24 mouse cellular contexts compared by ENCODE assay signal in the genomic region with DNA sequence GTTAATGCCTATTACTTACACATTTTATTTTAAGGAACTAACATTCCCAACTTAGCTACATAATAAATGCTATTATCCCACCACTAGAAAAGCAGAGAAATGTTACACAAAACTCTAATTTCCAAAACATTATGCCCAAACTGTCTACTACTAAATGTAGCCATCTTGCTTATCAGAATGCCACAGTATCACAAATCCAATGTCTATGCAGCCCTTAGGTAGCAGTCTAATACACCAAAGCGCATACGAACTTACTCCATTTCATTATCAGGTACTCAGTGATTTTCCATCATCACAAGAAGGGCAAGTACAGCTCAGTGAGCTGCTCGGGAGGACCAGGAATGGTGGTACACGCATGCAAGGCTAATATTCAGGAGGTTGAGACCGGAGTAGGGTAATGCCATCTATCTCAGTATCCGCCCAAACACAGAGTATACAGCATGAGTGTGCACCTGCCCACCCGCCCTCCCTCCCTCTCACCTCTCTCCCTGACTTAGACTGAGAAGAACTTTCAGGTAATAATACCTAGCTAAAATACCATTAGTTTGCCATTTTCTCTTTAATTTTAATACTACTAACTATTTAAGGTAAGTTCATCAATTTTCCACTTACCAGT. TPM values are rescaled to one million over a fixed set of nuclear protein-coding genes. Genes with fewer than 3 reads are reported as not detected.
A peak's percentile ranks its signal among the peaks of the same experiment; 100 is the strongest.
DNase-seq lines count a peak whose midpoint lies in the region; ATAC-seq and TF ChIP-seq lines count a peak whose summit lies in the region.
"Had no signal": no experiment of that assay in that cellular context is flagged by ENCODE, and none has a peak within 500 bp of the region (broad histone marks: within the 10 kb centered on the region; RNA-seq: fewer than 3 reads in every experiment).

No protein-coding gene starts in this region.

- H3K4me2 ChIP-seq in heart, embryonic 14.5 days (ENCODE audit: low read length) = peak overlapping the region; percentile 57
- no peak overlapping the region for H3K4me2 ChIP-seq in stomach, embryonic 15.5 days
- H3K4me2 ChIP-seq in stomach, postnatal 0 days (replicated peaks; ENCODE audit: low read depth) = no peak overlapping the region
- peak overlapping the region; percentile 48 for H3K4me2 ChIP-seq in liver, embryonic 14.5 days (ENCODE audit: low read depth)
- H3K4me2 ChIP-seq: forebrain, embryonic 15.5 days; intestine, embryonic 15.5 days; lung, embryonic 15.5 days; midbrain, embryonic 12.5 days had no signal

- no peak overlapping the region for H3K4me3 ChIP-seq in heart, embryonic 14.5 days (ENCODE audit: control insufficient read depth in 1 of 2, insufficient read depth in 1 of 2, low read depth in 1 of 2, low read length in 2 of 2)
- H3K4me3 ChIP-seq in stomach, embryonic 15.5 days (replicated peaks) = no peak overlapping the region
- no peak overlapping the region for H3K4me3 ChIP-seq in stomach, postnatal 0 days (ENCODE audit: low read depth, low read length)
- H3K4me3 ChIP-seq in liver, embryonic 14.5 days (ENCODE audit: insufficient read depth in 1 of 2, low read depth in 2 of 2, low read length in 2 of 2) = peak overlapping the region in 1 of 2 experiments; percentile 4; a peak in 1 of 4 replicates
- H3K4me3 ChIP-seq: forebrain, embryonic 15.5 days; hindbrain, embryonic 10.5 days; intestine, embryonic 15.5 days; left cerebral cortex, adult 2 months; lung, embryonic 15.5 days; midbrain, embryonic 12.5 days had no signal

- no peak for TF ChIP-seq CTCF in stomach, postnatal 0 days (IDR thresholded peaks at IDR 0.05; ENCODE audit: low read depth)
- no peak for TF ChIP-seq CTCF in liver, embryonic 14.5 days (IDR thresholded peaks at IDR 0.05; ENCODE audit: low read depth)

- no peak for ATAC-seq in heart, embryonic 14.5 days (ENCODE audit: insufficient number of reproducible peaks, insufficient read depth, low FRiP score, low read depth)
- peak; percentile 82; the same call in 1 of the 2 replicates for ATAC-seq in stomach, embryonic 15.5 days (ENCODE audit: insufficient read depth, low FRiP score, low read depth)
- no peak for ATAC-seq in stomach, postnatal 0 days (ENCODE audit: low FRiP score, low TSS enrichment)
- ATAC-seq in liver, embryonic 14.5 days (ENCODE audit: insufficient read depth) = peak; percentile 86
- ATAC-seq in megakaryocyte progenitor cell, adult 5-6 weeks (replicated peaks; ENCODE audit: poor library complexity) = no peak
- ATAC-seq: forebrain, embryonic 15.5 days; hindbrain, embryonic 16.5 days; intestine, embryonic 15.5 days; Patski had no signal

- WGBS in heart, embryonic 14.5 days = 76% methylated on average over 7 of the region's 7 CpGs
- WGBS in stomach, embryonic 15.5 days = 87% methylated on average over 7 of the region's 7 CpGs
- WGBS in stomach, postnatal 0 days = 84% methylated on average over 7 of the region's 7 CpGs
- WGBS in liver, embryonic 14.5 days (ENCODE audit: insufficient replicate concordance) = 60% methylated on average over 7 of the region's 7 CpGs

- H3K9me3 ChIP-seq in heart, embryonic 14.5 days (ENCODE audit: control insufficient read depth, low read length) = no peaks in the 10 kb centered on the region
- no peaks in the 10 kb centered on the region for H3K9me3 ChIP-seq in stomach, embryonic 15.5 days
- no peaks in the 10 kb centered on the region for H3K9me3 ChIP-seq in stomach, postnatal 0 days (ENCODE audit: control insufficient read depth, low read length)
- H3K9me3 ChIP-seq in liver, embryonic 14.5 days (ENCODE audit: control insufficient read depth, low read length) = no peaks in the 10 kb centered on the region
- H3K9me3 ChIP-seq: forebrain, embryonic 15.5 days; G1E; hindbrain, embryonic 10.5 days; intestine, embryonic 15.5 days; lung, embryonic 15.5 days; midbrain, embryonic 12.5 days had no signal

- H3K36me3 ChIP-seq in heart, embryonic 14.5 days (ENCODE audit: control insufficient read depth, insufficient read depth, low read length) = 0 out of 2 replicates have a peak, but pooled peaks cover 4% of the 10 kb centered on the region
- H3K36me3 ChIP-seq in stomach, embryonic 15.5 days = no peaks in the 10 kb centered on the region
- H3K36me3 ChIP-seq in stomach, postnatal 0 days (ENCODE audit: control insufficient read depth, insufficient read depth, low read length) = no peaks in the 10 kb centered on the region
- H3K36me3 ChIP-seq in liver, embryonic 14.5 days (replicated peaks; ENCODE audit: control insufficient read depth, insufficient read depth, low read depth) = peaks cover 3% of the 10 kb centered on the region; the same call in 1 of the 2 replicates
- H3K36me3 ChIP-seq: forebrain, embryonic 15.5 days; intestine, embryonic 15.5 days; lung, embryonic 15.5 days had no signal

- no peak for TF ChIP-seq EP300 in stomach, postnatal 0 days (optimal IDR thresholded peaks at IDR 0.05)
- TF ChIP-seq EP300 in liver, embryonic 14.5 days (IDR thresholded peaks at IDR 0.05; ENCODE audit: low read depth) = no peak

- no peak for DNase-seq in heart, postnatal 14 days
- no peak for DNase-seq in stomach, postnatal 0 days (ENCODE audit: low spot score)
- no peak for DNase-seq in liver, embryonic 14.5 days (ENCODE audit: low read depth in 3 of 3, low spot score in 3 of 3)
- no peak for DNase-seq in cerebellum, adult 11 months
- DNase-seq: adrenal gland, adult 2 months; B cell, adult 2 months; cerebellum, adult 11-12 months; gastrocnemius, postnatal 10 days; kidney, adult 8-10 months; kidney, postnatal 10 days; lung, postnatal 36 days had no signal

- intact Hi-C loops in heart, postnatal 14 days (cut with DNase I) = no loop called here

- no peaks in the 10 kb centered on the region for H3K27me3 ChIP-seq in heart, embryonic 14.5 days (ENCODE audit: control insufficient read depth, insufficient read depth, low read length)
- no peaks in the 10 kb centered on the region for H3K27me3 ChIP-seq in stomach, embryonic 15.5 days (replicated peaks)
- H3K27me3 ChIP-seq in stomach, postnatal 0 days (ENCODE audit: control insufficient read depth, insufficient read depth, low read length) = no peaks in the 10 kb centered on the region
- H3K27me3 ChIP-seq in liver, embryonic 14.5 days (ENCODE audit: control insufficient read depth, insufficient read depth, low read length) = no peaks in the 10 kb centered on the region
- H3K27me3 ChIP-seq: CH12.LX; forebrain, embryonic 15.5 days; intestine, embryonic 15.5 days; lung, embryonic 15.5 days; midbrain, embryonic 12.5 days; Patski had no signal

- no peak overlapping the region for H3K9ac ChIP-seq in heart, embryonic 14.5 days (ENCODE audit: low read length)
- no peak overlapping the region for H3K9ac ChIP-seq in stomach, embryonic 15.5 days
- H3K9ac ChIP-seq in stomach, postnatal 0 days (ENCODE audit: low read length) = no peak overlapping the region
- H3K9ac ChIP-seq in liver, embryonic 14.5 days (replicated peaks) = no peak overlapping the region; the same call in 1 of the 2 replicates
- H3K9ac ChIP-seq: forebrain, embryonic 15.5 days; intestine, embryonic 15.5 days; lung, embryonic 15.5 days; midbrain, embryonic 12.5 days had no signal

- H3K4me1 ChIP-seq in heart, embryonic 14.5 days (ENCODE audit: control insufficient read depth in 2 of 2, insufficient read depth in 2 of 2, low read length in 2 of 2) = peaks cover 13 to 44% of the 10 kb centered on the region in 2 experiments
- H3K4me1 ChIP-seq in stomach, embryonic 15.5 days = peaks cover 2% of the 10 kb centered on the region; the same call in 1 of the 2 replicates
- no peaks in the 10 kb centered on the region for H3K4me1 ChIP-seq in stomach, postnatal 0 days (replicated peaks; ENCODE audit: control insufficient read depth, insufficient read depth)
- peaks cover 30 to 38% of the 10 kb centered on the region in 2 experiments for H3K4me1 ChIP-seq in liver, embryonic 14.5 days (replicated peaks; ENCODE audit: control insufficient read depth in 2 of 2, insufficient read depth in 2 of 2, low read length in 1 of 2)
- H3K4me1 ChIP-seq: intestine, embryonic 15.5 days; midbrain, embryonic 12.5 days had no signal

- H3K27ac ChIP-seq in heart, embryonic 14.5 days (replicated peaks in 1 of 2; ENCODE audit: control insufficient read depth in 1 of 2, insufficient read depth in 1 of 2, low read depth in 2 of 2, low read length in 2 of 2) = peak overlapping the region in 1 of 2 experiments; percentile 42; a peak in 2 of 4 replicates
- H3K27ac ChIP-seq in stomach, embryonic 15.5 days = no peak overlapping the region
- H3K27ac ChIP-seq in stomach, postnatal 0 days (replicated peaks) = no peak overlapping the region
- peak overlapping the region; percentile 74 for H3K27ac ChIP-seq in liver, embryonic 14.5 days
- H3K27ac ChIP-seq: forebrain, embryonic 15.5 days; hindbrain, embryonic 10.5 days; intestine, embryonic 15.5 days; left cerebral cortex, adult 2 months; lung, embryonic 15.5 days; midbrain, embryonic 12.5 days had no signal

RNA-seq across cellular contexts. Expression of gene Frs2, which starts 28.2 kb away (rescaled TPM):
- polyA plus RNA-seq in heart, embryonic 14.5 days (2014; fragmentation: Nextera tagmentation; extraction: Ambion mirVana) = 25.4 and 26.1 TPM in 2 replicates
- 10 to 100 TPM; 17.9 to 19.5 TPM for total RNA-seq in heart, postnatal 14 days (2021)
- 18.4 and 18.8 TPM in 2 replicates for polyA plus RNA-seq in stomach, embryonic 15.5 days (2015; fragmentation: Nextera tagmentation; extraction: Ambion mirVana)
- polyA plus RNA-seq in stomach, postnatal 0 days (2015; fragmentation: Nextera tagmentation; extraction: Ambion mirVana) = 11.6 and 11.9 TPM in 2 replicates
- polyA plus RNA-seq in liver, embryonic 14.5 days (2012; rRNA removed) = 7.9 and 9.2 TPM in 2 replicates
- polyA plus RNA-seq in liver, embryonic 14.5 days (2014; fragmentation: Nextera tagmentation; extraction: Ambion mirVana) = 8.8 and 11.2 TPM in 2 replicates
- total RNA-seq in megakaryocyte progenitor cell, adult 5-6 weeks (2015) = 33.5 and 37.9 TPM in 2 replicates
- total RNA-seq in megakaryocyte progenitor cell, adult 5-6 weeks (2017) = 14.4 and 15.1 TPM in 2 replicates

RNA-seq across cellular contexts. Expression of gene Cct2, which starts 56.5 kb away (rescaled TPM):
- polyA plus RNA-seq in heart, embryonic 14.5 days (2014; fragmentation: Nextera tagmentation; extraction: Ambion mirVana) = 178 and 183 TPM in 2 replicates
- 100 to 1,000 TPM; 121 to 137 TPM for total RNA-seq in heart, postnatal 14 days (2021)
- polyA plus RNA-seq in stomach, embryonic 15.5 days (2015; fragmentation: Nextera tagmentation; extraction: Ambion mirVana) = 227 and 229 TPM in 2 replicates
- 119 and 122 TPM in 2 replicates for polyA plus RNA-seq in stomach, postnatal 0 days (2015; fragmentation: Nextera tagmentation; extraction: Ambion mirVana)
- 78.1 and 137 TPM in 2 replicates for polyA plus RNA-seq in liver, embryonic 14.5 days (2012; rRNA removed)
- polyA plus RNA-seq in liver, embryonic 14.5 days (2014; fragmentation: Nextera tagmentation; extraction: Ambion mirVana) = 170 and 181 TPM in 2 replicates
- total RNA-seq in megakaryocyte progenitor cell, adult 5-6 weeks (2015) = 627 and 662 TPM in 2 replicates
- 516 and 565 TPM in 2 replicates for total RNA-seq in megakaryocyte progenitor cell, adult 5-6 weeks (2017)

Comparison
In these comparisons a context has a peak if more than half of its experiments do, and no peak if none do; other contexts are left out.
1. ATAC-seq: peak in stomach, embryonic 15.5 days (single experiment) and liver, embryonic 14.5 days (single experiment); none in heart, embryonic 14.5 days (single experiment), stomach, postnatal 0 days (single experiment) and megakaryocyte progenitor cell, adult 5-6 weeks (single experiment).
2. H3K4me2 ChIP-seq: peak in heart, embryonic 14.5 days (single experiment) and liver, embryonic 14.5 days (single experiment); none in stomach, embryonic 15.5 days (single experiment) and stomach, postnatal 0 days (single experiment).